Mouse (Mus musculus) right cerebral cortex, postnatal 10 days (tissue): Measurements from ENCODE around the gene Poc1a.

Source experiments
- DNase-seq, 2 experiments: peaks; one replicate each; pipeline ENCODE4 v3.0.0; 2021; ENCODE audit warnings: low spot score in 2 of 2

Gene Poc1a

GRCm38 (mm10) chr9:106367592-106368111, 86.8 kb downstream of the Poc1a start:
- DNase-seq = peak; percentile 99

DNA sequence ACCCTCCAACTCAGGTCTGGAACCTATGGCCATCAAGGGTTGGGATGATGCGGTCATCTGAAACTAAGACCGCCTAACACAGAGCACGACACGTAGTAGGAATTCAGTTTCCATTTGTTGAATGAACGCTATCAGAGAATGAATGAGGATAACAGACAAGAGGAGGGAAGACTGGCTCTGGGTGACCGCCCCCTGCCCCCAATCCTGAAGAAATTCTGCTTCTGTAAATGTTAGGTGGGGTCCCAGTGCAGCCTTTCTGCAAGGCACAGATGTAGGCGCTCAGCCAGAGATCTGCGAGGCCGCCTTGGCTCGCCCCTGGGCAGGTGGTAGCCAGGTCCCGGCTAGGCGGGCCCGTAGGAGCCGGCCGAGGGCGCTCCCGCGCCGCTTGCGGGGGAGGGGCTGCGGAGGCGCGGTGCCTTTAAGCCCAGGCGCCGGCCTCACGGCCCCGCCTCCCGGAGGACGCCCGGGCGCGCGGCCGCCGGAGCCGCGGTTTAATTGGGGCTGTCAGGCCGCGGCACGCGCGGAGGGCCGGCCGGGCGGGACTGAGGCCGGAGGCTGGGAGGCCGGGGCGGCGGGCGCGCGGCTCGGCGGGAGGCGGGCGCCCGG, 87.4 kb downstream of the Poc1a start, which contains the start of gene Dusp7:
TSS of gene Dusp7 (plus strand) at position 521 of the 606 bp plus-strand sequence.
- peak; percentile 88 to 89 for DNase-seq

GRCm38 (mm10) chr9:106368831-106369501, 88.1 kb downstream of the Poc1a start:
- peak; percentile 67 to 68 for DNase-seq

DNA sequence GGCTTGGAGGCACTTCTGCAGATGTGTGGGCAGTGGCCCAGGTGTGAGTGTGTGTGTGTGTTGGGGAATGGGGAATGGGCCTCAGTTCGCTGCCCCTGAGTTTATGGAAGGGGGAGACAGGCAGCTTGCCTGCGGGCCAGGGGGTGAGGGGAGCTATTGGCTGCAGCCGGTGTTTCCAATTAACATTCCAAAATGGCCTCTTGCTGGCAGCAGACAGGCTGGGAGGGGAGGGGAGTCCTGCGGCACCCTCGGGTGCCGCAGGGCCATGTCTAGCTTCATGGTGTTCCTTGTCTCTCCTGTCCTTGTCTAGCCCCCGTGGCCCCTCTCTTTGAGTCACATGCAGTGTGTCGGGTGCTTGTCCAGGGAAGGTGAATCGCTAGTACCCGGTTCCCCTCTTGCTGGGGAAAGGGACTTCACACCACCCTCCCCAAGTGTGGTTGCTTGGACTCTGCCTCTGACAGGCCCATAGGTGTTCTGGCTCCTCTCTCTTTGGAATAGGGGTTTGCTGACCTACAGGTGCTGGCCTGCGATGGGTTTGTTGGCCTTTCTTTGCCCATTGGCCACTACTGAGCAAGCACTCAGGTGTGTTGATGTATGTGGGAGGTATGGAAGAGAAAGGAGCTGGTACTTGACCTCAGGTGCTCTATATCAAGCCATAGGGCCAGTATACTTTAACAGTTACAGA, 89.1 kb downstream of the Poc1a start:
- peak; percentile 57 to 75 for DNase-seq

DNA sequence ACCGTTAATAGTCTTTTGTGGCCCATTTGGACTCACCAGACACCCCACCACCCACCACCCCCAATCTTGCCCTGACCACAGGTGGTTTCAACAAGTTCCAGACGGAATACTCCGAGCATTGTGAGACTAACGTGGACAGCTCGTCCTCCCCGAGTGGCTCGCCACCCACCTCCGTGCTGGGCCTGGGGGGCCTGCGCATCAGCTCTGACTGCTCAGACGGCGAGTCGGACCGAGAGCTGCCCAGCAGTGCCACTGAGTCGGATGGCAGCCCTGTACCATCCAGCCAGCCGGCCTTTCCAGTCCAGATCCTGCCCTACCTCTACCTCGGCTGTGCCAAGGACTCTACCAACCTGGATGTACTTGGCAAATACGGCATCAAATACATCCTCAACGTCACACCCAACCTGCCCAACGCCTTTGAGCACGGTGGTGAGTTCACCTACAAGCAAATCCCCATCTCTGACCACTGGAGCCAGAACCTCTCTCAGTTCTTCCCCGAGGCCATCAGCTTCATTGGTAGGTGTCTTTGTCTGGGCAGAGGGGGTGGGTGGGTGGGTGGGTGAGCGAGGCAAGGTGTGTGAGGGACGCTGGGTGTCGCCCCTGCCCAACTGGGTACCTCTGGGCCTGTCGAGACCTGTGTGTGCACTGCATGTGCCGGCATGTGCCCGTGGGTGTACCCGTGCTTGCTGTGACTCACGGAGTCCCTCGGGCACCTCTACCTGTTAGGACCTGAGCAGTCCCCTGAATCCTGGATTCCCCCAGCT, 89.9 kb downstream of the Poc1a start:
- no peak for DNase-seq

DNA sequence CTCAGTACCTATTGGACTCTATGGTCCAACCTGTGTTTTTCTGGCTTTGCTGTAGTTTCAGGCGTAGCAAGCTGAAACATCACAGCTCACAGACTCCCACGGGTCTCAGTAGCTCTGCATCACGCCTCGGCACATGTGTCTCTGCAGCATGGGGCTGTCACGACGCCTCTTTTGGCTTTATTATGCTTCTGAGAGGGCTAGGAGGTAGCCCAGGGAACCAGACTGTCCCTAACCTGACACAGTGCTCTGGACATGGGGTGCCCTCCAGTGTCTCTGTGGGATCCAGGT, 90.5 kb downstream of the Poc1a start:
- DNase-seq = no peak

GRCm38 (mm10) chr9:106371776-106372175, 90.9 kb downstream of the Poc1a start:
- peak; percentile 82 to 85 for DNase-seq

GRCm38 (mm10) chr9:106372431-106373412, 91.9 kb downstream of the Poc1a start:
- DNase-seq = no peak

- DNase-seq = no peak
Measured at GRCm38 (mm10) chr9:106373973-106374372, 93.1 kb downstream of the Poc1a start.

DNA sequence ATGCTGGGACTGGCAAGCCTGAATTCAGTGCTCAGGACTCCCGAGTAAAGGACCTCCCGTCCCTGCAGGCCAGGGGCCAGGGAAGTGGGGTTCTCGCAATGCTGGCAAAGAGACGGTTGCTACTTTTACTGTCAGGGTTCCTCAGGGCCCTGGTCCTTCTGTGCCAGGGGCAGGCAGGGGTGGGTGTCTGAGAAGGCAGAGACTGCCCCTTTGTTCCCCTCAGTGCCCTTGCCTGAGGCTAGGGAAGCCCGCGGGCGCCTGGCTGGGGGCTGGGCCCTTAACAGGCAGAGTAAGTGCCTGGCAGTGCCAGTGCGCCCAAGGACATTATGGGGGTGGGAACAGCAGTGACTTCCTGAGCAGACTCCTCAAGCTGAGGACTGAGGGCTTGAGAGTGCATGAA, 96.4 kb downstream of the Poc1a start:
- DNase-seq = peak in 1 of 2 experiments; percentile 53

GRCm38 (mm10) chr9:106378045-106378444, 97.2 kb downstream of the Poc1a start:
- DNase-seq = no peak

GRCm38 (mm10) chr9:106378753-106379152, 97.9 kb downstream of the Poc1a start:
- no peak for DNase-seq

- DNase-seq = peak in 1 of 2 experiments; percentile 64
Measured at GRCm38 (mm10) chr9:106386181-106386864, 105.5 kb downstream of the Poc1a start.

- DNase-seq = no peak
Measured at GRCm38 (mm10) chr9:106392828-106393527, 112.1 kb downstream of the Poc1a start.

- DNase-seq = no peak
Measured at GRCm38 (mm10) chr9:106393548-106393947, 112.7 kb downstream of the Poc1a start.

DNA sequence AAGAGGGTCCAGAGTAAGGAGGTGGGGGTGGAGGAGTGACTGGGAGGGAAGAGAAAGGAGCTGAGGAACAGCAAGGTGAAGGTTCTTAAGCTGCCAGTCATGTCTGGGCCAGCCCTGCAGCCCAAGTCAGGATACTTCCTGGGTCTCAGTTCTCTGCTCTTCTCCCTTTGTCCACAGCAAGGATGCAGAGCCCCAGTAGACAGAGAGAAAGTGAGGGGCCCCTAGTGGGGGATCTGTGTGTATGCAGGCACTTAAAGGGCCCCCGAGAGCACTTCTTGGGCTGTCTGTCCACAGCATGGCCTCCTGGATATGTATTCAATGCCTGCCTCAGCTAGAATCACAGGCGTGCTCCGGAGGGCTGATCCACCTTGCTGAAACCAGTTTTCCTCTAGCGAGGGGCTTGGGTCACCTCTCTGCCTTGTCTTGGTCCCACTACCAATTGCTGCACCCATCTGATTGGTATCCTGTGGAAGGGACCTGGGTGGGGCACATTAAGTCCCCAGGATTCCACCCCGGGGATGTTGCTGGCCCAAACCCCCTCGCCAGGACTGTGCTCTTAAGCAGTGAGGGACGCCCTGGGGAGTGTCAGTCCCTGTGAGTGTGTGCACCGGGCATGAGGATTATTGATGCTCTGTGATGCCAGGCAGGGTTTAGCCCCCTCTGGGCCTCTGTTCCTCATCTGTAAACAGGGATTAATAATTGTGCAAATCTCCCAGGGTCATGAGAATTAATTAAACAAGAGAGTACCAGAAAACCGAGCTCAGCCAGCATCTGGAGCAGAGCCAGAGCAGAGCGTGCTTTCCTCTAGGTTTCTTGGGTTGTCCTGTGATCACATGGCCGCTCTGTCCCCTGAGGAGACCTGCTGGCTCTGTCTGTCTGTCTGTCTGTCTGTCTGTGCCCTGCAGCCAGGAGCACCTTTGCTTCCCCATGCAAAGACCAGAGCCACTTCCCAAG, 114.1 kb downstream of the Poc1a start:
- no peak for DNase-seq

DNA sequence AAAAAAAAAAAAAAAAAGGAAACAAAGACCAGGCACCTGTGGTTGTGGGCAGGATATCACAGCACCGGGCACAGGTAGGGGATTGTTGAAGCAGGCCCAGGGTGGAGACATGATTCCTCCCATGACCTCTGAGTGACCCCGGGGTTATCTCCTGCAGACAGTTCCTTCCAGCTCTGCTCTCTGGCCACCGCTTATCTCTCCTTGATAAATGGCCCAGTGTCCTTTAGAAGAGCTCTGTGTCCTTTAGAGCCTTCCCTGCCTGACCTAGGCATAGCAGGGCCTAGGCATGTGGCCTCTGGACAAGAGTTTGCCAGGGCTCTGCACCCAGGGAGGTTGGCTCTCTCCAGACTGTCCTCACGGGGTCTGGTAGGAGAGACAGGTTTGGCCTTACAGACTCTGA, 116.9 kb downstream of the Poc1a start:
- no peak for DNase-seq

DNA sequence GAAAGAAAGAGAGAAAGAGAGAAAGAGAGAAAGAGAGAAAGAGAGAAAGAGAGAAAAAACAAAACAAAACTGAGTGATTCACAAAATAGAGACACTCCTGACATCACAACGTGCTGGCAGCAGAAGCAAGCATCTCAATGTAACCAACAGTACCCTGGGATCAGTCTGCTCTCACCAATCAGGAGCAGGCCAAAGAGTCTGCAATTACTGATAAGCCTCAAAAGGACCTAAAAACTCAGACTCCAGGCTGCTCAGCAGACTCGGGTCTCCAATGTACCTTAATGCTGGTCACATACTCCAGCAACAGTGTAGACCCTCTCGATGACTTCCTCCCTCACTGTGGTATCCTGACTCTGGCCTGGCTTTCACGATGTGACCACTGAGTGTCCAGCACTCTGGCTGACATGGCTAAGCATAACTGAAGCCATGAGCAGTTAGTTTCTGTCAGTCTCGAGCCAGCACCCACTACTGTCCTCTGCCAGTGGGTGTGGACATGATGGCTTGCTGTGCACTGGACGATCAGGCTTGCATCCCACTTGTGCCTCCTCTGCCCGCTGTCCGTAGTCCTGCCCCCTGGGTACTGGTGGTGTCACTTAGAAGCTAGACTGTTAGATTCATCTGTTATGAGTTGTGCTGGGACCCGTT, 117.9 kb downstream of the Poc1a start:
- no peak for DNase-seq
